Mouse (Mus musculus) heart, embryonic 15.5 days (tissue): Measurements from ENCODE around the gene Rgs12. TPM values are rescaled to one million over a fixed set of nuclear protein-coding genes. Genes with fewer than 3 reads are reported as not detected.

ENCODE experiments used
- ATAC-seq: fragments of 200-750 bp; cut with Nextera tagmentation; replicated peaks from 2 replicates; pipeline ENCODE4 v1.8.0; 2017; ENCODE audit warnings: low read depth, moderate TSS enrichment; ENCODE audit not compliant: insufficient number of reproducible peaks, insufficient read depth, low FRiP score
- H3K27ac ChIP-seq: fragments of 300-500 bp; sonication (generic); 2 replicates; pipeline ENCODE4 v1.5.1; 2015; ENCODE audit warnings: mild to moderate bottlenecking, inconsistent platforms
- H3K27me3 ChIP-seq: fragments of 300-500 bp; sonication (generic); 2 replicates; pipeline ENCODE4 v1.6.1; 2015; ENCODE audit warnings: inconsistent platforms
- H3K36me3 ChIP-seq: fragments of 300-500 bp; sonication (generic); 2 replicates; pipeline ENCODE4 v1.6.1; 2015; ENCODE audit warnings: mild to moderate bottlenecking, inconsistent platforms
- H3K4me1 ChIP-seq: fragments of 300-500 bp; sonication (generic); replicated peaks from 2 replicates; pipeline ENCODE4 v1.6.1; 2015; ENCODE audit warnings: inconsistent platforms
- H3K4me2 ChIP-seq: fragments of 300-500 bp; sonication (generic); 2 replicates; pipeline ENCODE4 v1.6.1; 2015; ENCODE audit warnings: inconsistent platforms, mild to moderate bottlenecking, moderate library complexity
- H3K4me3 ChIP-seq: fragments of 300-500 bp; sonication (generic); 2 replicates; pipeline ENCODE4 v1.5.1; 2015; ENCODE audit warnings: mild to moderate bottlenecking, inconsistent platforms
- H3K9ac ChIP-seq: fragments of 300-500 bp; sonication (generic); 2 replicates; pipeline ENCODE4 v1.6.1; 2015; ENCODE audit warnings: mild to moderate bottlenecking, inconsistent platforms
- H3K9me3 ChIP-seq: fragments of 300-500 bp; sonication (generic); replicated peaks from 2 replicates; pipeline ENCODE4 v1.6.1; 2016; ENCODE audit warnings: inconsistent platforms
- WGBS: fragments of 180-500 bp; shearing (Covaris S2); methylation state at CpG from one replicate; pipeline ENCODE4 v1.1.7; 2015; ENCODE audit warnings: mixed read lengths; 5-methylcytosine and 5-hydroxymethylcytosine counted together
- polyA plus RNA-seq: library from polyadenylated mRNA; unstranded; fragments of >200 nt; fragmentation: Nextera tagmentation; extraction: Ambion mirVana; gene quantifications from 2 replicates; pipeline ENCODE4 v1.2.1, GENCODE M21; 2015

Gene Rgs12
- polyA plus RNA-seq, 1 experiment from 2014 or later = 28.7 TPM

- Histone ChIP-seq H3K9ac (no peak overlapping the region), H3K27me3 (no peaks in the 10 kb centered on the region), H3K4me2 (no peak overlapping the region), H3K4me3 (no peak overlapping the region), H3K9me3 (no peaks in the 10 kb centered on the region), H3K4me1 (peaks cover 17% of the 10 kb centered on the region), H3K36me3 (no peaks in the 10 kb centered on the region), H3K27ac (peak overlapping the region; percentile 75)
- ATAC-seq = no peak
- 59% methylated on average over 4 of the region's 4 CpGs for WGBS
These were observed 16.8 kb upstream of the Rgs12 start for GRCm38 (mm10) chr5:34932458-34932806.

- H3K36me3 ChIP-seq = no peaks in the 10 kb centered on the region
- H3K4me3 ChIP-seq = no peak overlapping the region
- WGBS = 94% methylated on average over 1 of the region's 1 CpGs
- ATAC-seq = no peak
- no peaks in the 10 kb centered on the region for H3K9me3 ChIP-seq
- no peak overlapping the region for H3K4me2 ChIP-seq
- no peak overlapping the region for H3K27ac ChIP-seq
- no peak overlapping the region for H3K9ac ChIP-seq
- H3K27me3 ChIP-seq = no peaks in the 10 kb centered on the region
- peaks cover 17% of the 10 kb centered on the region for H3K4me1 ChIP-seq
These were observed 15.8 kb upstream of the Rgs12 start for GRCm38 (mm10) chr5:34933461-34933860.

- H3K9ac ChIP-seq = no peak overlapping the region
- WGBS = 70% methylated on average over 10 of the region's 10 CpGs
- no peaks in the 10 kb centered on the region for H3K27me3 ChIP-seq
- H3K27ac ChIP-seq = no peak overlapping the region
- H3K4me3 ChIP-seq = no peak overlapping the region
- ATAC-seq = no peak
- H3K4me2 ChIP-seq = no peak overlapping the region
- no peaks in the 10 kb centered on the region for H3K36me3 ChIP-seq
- H3K9me3 ChIP-seq = no peaks in the 10 kb centered on the region
- 0 out of 2 replicates have a peak, but pooled peaks cover 2% of the 10 kb centered on the region for H3K4me1 ChIP-seq
These were observed 7.4 kb upstream of the Rgs12 start for GRCm38 (mm10) chr5:34941710-34942470.

GRCm38 (mm10) chr5:34943428-34943827 is 5.8 kb upstream of the Rgs12 start:
- Histone ChIP-seq H3K27ac (no peak overlapping the region), H3K36me3 (no peaks in the 10 kb centered on the region), H3K9me3 (no peaks in the 10 kb centered on the region), H3K9ac (no peak overlapping the region), H3K4me3 (no peak overlapping the region), H3K4me2 (no peak overlapping the region), H3K27me3 (no peaks in the 10 kb centered on the region), H3K4me1 (peaks cover 3% of the 10 kb centered on the region; the same call in 1 of the 2 replicates)
- ATAC-seq = no peak
- WGBS = 75% methylated on average over 3 of the region's 3 CpGs

- Histone ChIP-seq H3K4me2 (peak overlapping the region; percentile 85), H3K4me1 (peaks cover 41% of the 10 kb centered on the region), H3K27ac (peak overlapping the region; percentile 87), H3K9me3 (no peaks in the 10 kb centered on the region), H3K4me3 (peak overlapping the region; percentile 81), H3K36me3 (peaks cover 5% of the 10 kb centered on the region; the same call in 1 of the 2 replicates), H3K9ac (peak overlapping the region; percentile 94), H3K27me3 (no peaks in the 10 kb centered on the region)
- 3% methylated on average over 12 of the region's 12 CpGs for WGBS
- no peak; the same call in 1 of the 2 replicates for ATAC-seq
These were observed 545 bp downstream of the Rgs12 start for GRCm38 (mm10) chr5:34949769-34950211.

GRCm38 (mm10) chr5:34950486-34951160 is 1.4 kb downstream of the Rgs12 start:
- Histone ChIP-seq H3K9me3 (no peaks in the 10 kb centered on the region), H3K4me2 (peak overlapping the region; percentile 85), H3K27ac (peak overlapping the region; percentile 87; the same call in 1 of the 2 replicates), H3K9ac (peak overlapping the region; percentile 94; the same call in 1 of the 2 replicates), H3K4me1 (peaks cover 48% of the 10 kb centered on the region), H3K36me3 (peaks cover 5% of the 10 kb centered on the region; the same call in 1 of the 2 replicates), H3K27me3 (no peaks in the 10 kb centered on the region), H3K4me3 (peak overlapping the region; percentile 81)
- WGBS = 68% methylated on average over 6 of the region's 6 CpGs
- ATAC-seq = no peak

GRCm38 (mm10) chr5:34951161-34951834 is 2.1 kb downstream of the Rgs12 start:
- Histone ChIP-seq H3K4me1 (peaks cover 54% of the 10 kb centered on the region), H3K27ac (no peak overlapping the region)
- ATAC-seq = no peak

GRCm38 (mm10) chr5:34954508-34954907 is 5.3 kb downstream of the Rgs12 start:
- no peak for ATAC-seq

More at GRCm38 (mm10) chr5:34951161-34951834, 2.1 kb downstream of the Rgs12 start:
- H3K27me3 ChIP-seq = no peaks in the 10 kb centered on the region
- 86% methylated on average over 8 of the region's 8 CpGs for WGBS
- H3K4me3 ChIP-seq = no peak overlapping the region
- H3K36me3 ChIP-seq = peaks cover 5% of the 10 kb centered on the region; the same call in 1 of the 2 replicates
- no peaks in the 10 kb centered on the region for H3K9me3 ChIP-seq
- H3K4me2 ChIP-seq = peak overlapping the region; percentile 85
- H3K9ac ChIP-seq = no peak overlapping the region

GRCm38 (mm10) chr5:34955630-34956029 is 6.4 kb downstream of the Rgs12 start:
- no peak overlapping the region for H3K4me3 ChIP-seq
- ATAC-seq = peak; percentile 41
- H3K4me2 ChIP-seq = no peak overlapping the region
- peaks cover 61% of the 10 kb centered on the region for H3K4me1 ChIP-seq
- no peaks in the 10 kb centered on the region for H3K27me3 ChIP-seq
- no peak overlapping the region for H3K9ac ChIP-seq
- 19% methylated on average over 5 of the region's 5 CpGs for WGBS
- no peaks in the 10 kb centered on the region for H3K9me3 ChIP-seq
- H3K27ac ChIP-seq = peak overlapping the region; percentile 59
- H3K36me3 ChIP-seq = peaks cover 5% of the 10 kb centered on the region; the same call in 1 of the 2 replicates

More at GRCm38 (mm10) chr5:34954508-34954907, 5.3 kb downstream of the Rgs12 start:
- no peaks in the 10 kb centered on the region for H3K27me3 ChIP-seq
- no peak overlapping the region for H3K4me3 ChIP-seq
- no peaks in the 10 kb centered on the region for H3K9me3 ChIP-seq
- 30% methylated on average over 6 of the region's 6 CpGs for WGBS
- H3K27ac ChIP-seq = peak overlapping the region; percentile 59
- H3K4me1 ChIP-seq = peaks cover 65% of the 10 kb centered on the region
- H3K36me3 ChIP-seq = peaks cover 5% of the 10 kb centered on the region; the same call in 1 of the 2 replicates
- H3K9ac ChIP-seq = peak overlapping the region; percentile 29; the same call in 1 of the 2 replicates
- peak overlapping the region; percentile 37 for H3K4me2 ChIP-seq

- WGBS = 57% methylated on average over 7 of the region's 7 CpGs
- H3K4me2 ChIP-seq = no peak overlapping the region
- H3K4me3 ChIP-seq = no peak overlapping the region
- ATAC-seq = no peak
- peaks cover 55% of the 10 kb centered on the region for H3K4me1 ChIP-seq
- H3K27me3 ChIP-seq = no peaks in the 10 kb centered on the region
- peak overlapping the region; percentile 59 for H3K27ac ChIP-seq
- H3K9ac ChIP-seq = no peak overlapping the region
- H3K9me3 ChIP-seq = no peaks in the 10 kb centered on the region
- peaks cover 5% of the 10 kb centered on the region; the same call in 1 of the 2 replicates for H3K36me3 ChIP-seq
These were observed 6.9 kb downstream of the Rgs12 start for GRCm38 (mm10) chr5:34956151-34956550.

GRCm38 (mm10) chr5:34957015-34957414 is 7.8 kb downstream of the Rgs12 start:
- peak overlapping the region; percentile 59 for H3K27ac ChIP-seq
- no peak overlapping the region for H3K4me3 ChIP-seq
- H3K9ac ChIP-seq = no peak overlapping the region
- peaks cover 49% of the 10 kb centered on the region for H3K4me1 ChIP-seq
- H3K9me3 ChIP-seq = no peaks in the 10 kb centered on the region
- WGBS = 76% methylated on average over 2 of the region's 2 CpGs
- H3K4me2 ChIP-seq = no peak overlapping the region
- H3K36me3 ChIP-seq = peaks cover 5% of the 10 kb centered on the region; the same call in 1 of the 2 replicates
- peak; percentile 23; the same call in 1 of the 2 replicates for ATAC-seq
- H3K27me3 ChIP-seq = no peaks in the 10 kb centered on the region
